Mouse (Mus musculus): ENCODE measurements at regions not wholly inside any gene's neighbourhood (a gene's known extent, or its start where the extent isn't known, plus 50 kb on each side); places are given as distances from the start of the nearest gene placed in this dataset.

GRCm38 (mm10) chr1:193623571-193623970 lies 253.5 kb upstream of the Camk1g start:
- no peak for DNase-seq

- peak; percentile 8 to 10 for DNase-seq
Observed at GRCm38 (mm10) chr1:193618250-193618649, 248.2 kb upstream of the Camk1g start.

- DNase-seq, result no peak
Observed at GRCm38 (mm10) chr1:193610471-193610870, 240.4 kb upstream of the Camk1g start.

GRCm38 (mm10) chr1:193599895-193600294 lies 229.8 kb upstream of the Camk1g start:
- no peak for DNase-seq

- peak; percentile 15 to 35 for DNase-seq
Observed at GRCm38 (mm10) chr1:193599163-193599562, 229.1 kb upstream of the Camk1g start.

GRCm38 (mm10) chr1:193590301-193590829 lies 220.3 kb upstream of the Camk1g start:
- no peak for DNase-seq

GRCm38 (mm10) chr1:193588477-193589464 lies 218.7 kb upstream of the Camk1g start:
- DNase-seq, result peak; percentile 83 to 85

GRCm38 (mm10) chr1:193587317-193587716 lies 217.2 kb upstream of the Camk1g start:
- no peak for DNase-seq

GRCm38 (mm10) chr1:193586896-193587295 lies 216.8 kb upstream of the Camk1g start:
- DNase-seq, result no peak

GRCm38 (mm10) chr1:193583791-193584190 lies 213.7 kb upstream of the Camk1g start:
- DNase-seq, result no peak

GRCm38 (mm10) chr1:193580393-193580792 lies 210.3 kb upstream of the Camk1g start:
- DNase-seq, result no peak

GRCm38 (mm10) chr1:193579671-193580070 lies 209.6 kb upstream of the Camk1g start:
- no peak for DNase-seq

GRCm38 (mm10) chr1:193578661-193579175 lies 208.6 kb upstream of the Camk1g start:
- no peak for DNase-seq

GRCm38 (mm10) chr1:193577821-193578220 lies 207.7 kb upstream of the Camk1g start:
- DNase-seq, result peak in 1 of 2 experiments; percentile 24

- peak; percentile 83 to 87 for DNase-seq
Observed at GRCm38 (mm10) chr1:193575986-193576713, 206.1 kb upstream of the Camk1g start.

- no peak for DNase-seq
Observed at GRCm38 (mm10) chr1:193572827-193573226, 202.7 kb upstream of the Camk1g start.

- no peak for DNase-seq
Observed at GRCm38 (mm10) chr1:193572411-193572810, 202.3 kb upstream of the Camk1g start.

- no peak for DNase-seq
Observed at GRCm38 (mm10) chr1:193571088-193571487, 201.0 kb upstream of the Camk1g start.

GRCm38 (mm10) chr1:193568586-193569174 lies 198.6 kb upstream of the Camk1g start:
- peak in 1 of 2 experiments; percentile 17 for DNase-seq

- no peak for DNase-seq
Observed at GRCm38 (mm10) chr1:193567217-193567616, 197.1 kb upstream of the Camk1g start.

GRCm38 (mm10) chr1:193564225-193564624 lies 194.1 kb upstream of the Camk1g start:
- no peak for DNase-seq

GRCm38 (mm10) chr1:193562242-193562641 lies 192.1 kb upstream of the Camk1g start:
- DNase-seq, result no peak

GRCm38 (mm10) chr1:193558122-193558521 lies 188.0 kb upstream of the Camk1g start:
- no peak for DNase-seq
